Mouse (Mus musculus) brown adipose tissue, adult 24 weeks (tissue): Measurements from ENCODE around the gene Ankrd2. TPM values are rescaled to one million over a fixed set of nuclear protein-coding genes. Genes with fewer than 3 reads are reported as not detected.

ENCODE experiments used
- H3K27ac ChIP-seq: fragments of 200-500 bp; replicated peaks from 2 replicates; pipeline ENCODE4 v1.5.1; 2012; ENCODE audit warnings: low read depth, mild to moderate bottlenecking, low read length
- H3K4me1 ChIP-seq: fragments of 200-500 bp; 2 replicates; pipeline ENCODE4 v1.6.1; 2012; ENCODE audit warnings: low read length, mixed read lengths; ENCODE audit not compliant: control insufficient read depth, insufficient read depth, insufficient read length
- H3K4me3 ChIP-seq: fragments of 200-500 bp; 2 replicates; pipeline ENCODE4 v1.5.1; 2012; ENCODE audit warnings: low read depth, mild to moderate bottlenecking, low read length, moderate library complexity; ENCODE audit not compliant: insufficient read depth
- polyA plus RNA-seq: library from polyadenylated mRNA; stranded (reverse); fragments of >200 nt; gene quantifications from 2 replicates; pipeline ENCODE4 v1.2.4, GENCODE M21; 2012; ENCODE audit not compliant: missing spikeins, insufficient read depth, insufficient read length

Ankrd2 gene
- polyA plus RNA-seq, 1 experiment = 3.2 TPM

DNA sequence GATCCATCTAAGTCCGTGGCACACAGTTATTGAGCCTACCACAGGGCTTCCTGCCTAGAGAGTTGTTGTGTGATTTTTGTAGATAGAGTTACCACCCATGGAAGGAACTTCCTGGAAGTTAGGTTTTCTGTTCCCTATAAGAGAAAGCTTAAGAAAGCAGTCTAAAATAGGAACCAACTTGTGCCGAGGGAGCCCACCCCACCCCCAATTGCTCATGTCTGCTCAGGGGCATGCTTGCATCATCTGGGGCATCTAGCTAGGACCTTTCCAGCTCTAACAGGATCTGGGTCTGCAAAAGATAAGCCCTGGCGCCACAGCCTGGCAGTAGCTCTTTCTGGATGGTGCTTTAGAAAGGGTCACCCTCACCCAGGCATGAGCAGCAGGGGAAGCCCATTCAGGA, 30.2 kb upstream of the Ankrd2 start:
- Histone ChIP-seq H3K4me1 (peaks cover 42% of the 10 kb centered on the region), H3K4me3 (no peak overlapping the region), H3K27ac (peak overlapping the region; percentile 36; the same call in 1 of the 2 replicates)

DNA sequence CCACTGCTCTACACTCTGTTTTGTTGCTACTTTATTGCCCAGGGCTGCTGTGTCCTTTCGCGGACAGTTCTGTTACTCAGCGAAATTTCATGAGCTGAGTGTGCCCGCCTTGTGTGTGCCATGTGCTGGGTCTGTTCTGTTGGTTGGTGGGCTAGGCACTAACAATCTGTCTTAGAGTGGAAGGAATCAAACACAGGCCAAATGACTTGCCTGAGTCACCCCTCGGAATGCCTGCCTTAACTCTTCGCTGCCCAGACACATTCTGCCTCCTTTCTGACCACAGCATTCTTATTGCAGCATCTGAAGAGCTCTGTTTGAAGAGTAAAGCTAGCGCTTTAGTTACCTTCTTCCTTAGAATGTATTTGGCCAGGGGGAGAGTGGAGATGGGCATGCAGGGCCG, 29.2 kb upstream of the Ankrd2 start:
- Histone ChIP-seq H3K27ac (no peak overlapping the region), H3K4me3 (no peak overlapping the region), H3K4me1 (peaks cover 32% of the 10 kb centered on the region)

DNA sequence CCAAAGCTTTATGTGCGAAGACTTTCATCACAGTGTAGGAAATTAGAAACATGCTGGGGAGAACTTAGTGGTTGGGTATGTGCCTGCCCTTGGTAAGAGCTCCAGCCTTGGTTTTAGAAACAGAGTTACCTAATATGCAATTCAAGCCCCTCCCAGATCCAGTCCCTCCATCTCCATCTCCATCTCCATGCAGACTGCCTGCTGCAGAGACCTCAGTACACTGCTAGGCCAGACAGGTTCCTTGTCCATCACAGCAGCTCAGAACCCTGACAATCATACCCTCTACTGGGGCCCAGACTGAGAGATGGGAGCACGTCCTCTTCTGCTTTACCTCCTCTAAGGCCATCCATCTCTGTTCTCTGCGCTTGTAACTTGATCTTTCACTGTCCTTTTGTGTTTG, 27.2 kb upstream of the Ankrd2 start:
- Histone ChIP-seq H3K4me1 (peaks cover 30% of the 10 kb centered on the region), H3K4me3 (no peak overlapping the region), H3K27ac (peak overlapping the region; percentile 25)

DNA sequence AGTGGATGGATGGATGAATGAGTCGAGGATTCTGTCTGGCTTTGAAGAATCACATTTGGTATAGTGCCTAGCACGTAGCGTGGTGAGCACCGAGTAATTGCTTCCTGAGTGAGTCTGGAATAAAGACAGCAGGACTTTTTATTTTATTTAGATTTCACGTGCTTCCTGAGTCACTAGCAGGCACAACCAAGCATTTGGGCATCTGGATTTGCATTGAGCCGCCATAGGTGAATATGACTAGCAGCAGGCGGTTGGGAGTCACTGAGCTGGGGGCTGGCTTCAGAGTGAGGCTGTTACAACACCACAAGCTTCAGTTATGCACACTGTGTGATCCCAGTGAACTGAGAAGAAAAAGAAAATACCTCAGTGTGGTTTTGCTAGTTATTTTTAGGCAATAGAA, 26.7 kb upstream of the Ankrd2 start:
- peaks cover 30% of the 10 kb centered on the region for H3K4me1 ChIP-seq
- peak overlapping the region; percentile 25 for H3K27ac ChIP-seq
- no peak overlapping the region for H3K4me3 ChIP-seq

DNA sequence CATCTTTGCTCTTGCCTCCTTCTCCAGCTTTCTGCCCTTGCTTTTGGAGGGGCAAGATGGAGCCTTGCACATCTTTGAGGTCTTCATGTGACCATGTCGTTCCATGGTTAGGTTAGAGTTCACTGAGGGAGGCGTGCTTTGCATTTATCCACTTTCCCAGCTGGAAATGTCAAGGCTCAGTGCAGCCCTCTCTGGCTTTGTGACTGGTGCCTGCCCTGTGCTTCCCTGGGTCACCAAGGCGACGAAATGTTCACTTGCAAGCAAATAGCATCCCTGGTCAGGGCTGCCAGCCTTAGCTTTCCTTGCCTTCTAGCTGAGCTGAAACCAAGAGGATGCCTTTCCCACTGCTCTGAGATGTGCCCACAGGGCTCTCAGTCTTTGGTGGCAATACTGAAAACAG, 25.4 kb upstream of the Ankrd2 start:
- H3K4me1 ChIP-seq = peaks cover 22% of the 10 kb centered on the region
- no peak overlapping the region for H3K27ac ChIP-seq
- no peak overlapping the region for H3K4me3 ChIP-seq

DNA sequence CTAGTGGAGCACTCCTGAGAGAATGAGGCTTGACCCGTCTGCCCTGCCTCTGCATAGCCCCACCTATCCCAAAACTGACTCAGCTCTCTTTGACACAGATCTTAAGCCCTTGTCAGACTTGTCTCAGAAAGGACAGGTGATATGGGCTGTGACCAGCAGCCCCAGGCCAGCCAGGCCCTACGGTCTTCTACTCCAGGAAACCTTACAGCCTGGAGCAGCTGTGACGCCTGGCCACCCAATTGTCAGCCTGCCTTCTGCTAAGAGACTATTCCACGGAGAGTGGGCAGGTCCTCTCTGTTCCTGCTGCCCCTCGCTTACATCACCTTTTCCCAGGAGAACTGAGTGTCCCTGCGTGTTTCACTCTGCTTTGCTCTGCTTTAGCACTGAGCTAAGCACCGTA, 24.7 kb upstream of the Ankrd2 start:
- Histone ChIP-seq H3K4me3 (no peak overlapping the region), H3K27ac (no peak overlapping the region), H3K4me1 (peaks cover 19% of the 10 kb centered on the region)

DNA sequence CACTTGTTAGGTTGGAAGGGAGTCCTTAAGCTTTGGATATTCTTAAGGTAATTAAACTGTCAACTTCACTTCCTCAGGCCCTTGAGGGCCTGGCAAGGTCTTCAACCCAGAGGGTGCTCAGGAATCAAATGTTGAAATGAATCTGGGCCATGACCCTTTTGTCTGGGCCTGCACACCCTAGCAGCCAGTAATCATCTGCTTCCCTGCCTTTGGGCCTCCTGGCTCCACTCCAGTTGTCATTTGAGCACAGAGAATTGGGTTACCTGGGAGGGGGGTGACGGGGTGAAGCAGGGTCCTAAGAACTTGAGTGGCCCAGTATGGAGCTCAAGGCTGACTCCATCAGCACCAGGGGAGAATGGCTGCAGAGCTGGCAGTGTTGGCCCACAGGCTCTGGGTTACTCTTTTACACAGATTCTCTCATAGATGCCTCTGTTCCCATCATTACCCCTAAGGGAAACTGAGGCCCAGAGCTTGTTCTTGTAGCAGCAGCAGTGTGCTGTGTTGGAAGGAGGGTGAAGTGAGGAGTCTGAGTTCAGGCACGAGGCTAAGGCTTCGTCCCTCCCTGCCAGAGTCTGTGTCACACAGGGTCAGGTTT, 21.5 kb upstream of the Ankrd2 start:
- Histone ChIP-seq H3K27ac (no peak overlapping the region), H3K4me1 (peaks cover 24% of the 10 kb centered on the region), H3K4me3 (no peak overlapping the region)

DNA sequence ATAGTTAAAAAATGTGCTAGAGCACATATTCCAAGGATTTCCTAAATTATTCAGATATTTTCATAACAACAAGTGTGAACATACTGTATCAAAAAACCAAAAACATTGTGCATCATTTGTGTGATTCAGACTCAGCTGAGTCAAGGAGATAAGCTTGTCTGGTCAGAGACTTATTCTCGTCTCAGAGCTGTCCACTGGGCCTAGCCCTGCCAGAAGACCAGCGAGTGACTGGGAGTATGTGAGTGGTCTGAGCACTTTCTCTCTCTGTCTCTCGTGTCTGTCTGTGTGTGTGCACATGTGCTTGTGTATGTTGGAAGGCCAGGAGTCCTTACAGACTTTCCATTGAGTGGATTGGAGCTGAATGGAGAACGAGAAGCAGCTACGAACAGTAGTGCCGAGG, 20.8 kb upstream of the Ankrd2 start:
- Histone ChIP-seq H3K4me3 (no peak overlapping the region), H3K4me1 (peaks cover 24% of the 10 kb centered on the region), H3K27ac (no peak overlapping the region)

DNA sequence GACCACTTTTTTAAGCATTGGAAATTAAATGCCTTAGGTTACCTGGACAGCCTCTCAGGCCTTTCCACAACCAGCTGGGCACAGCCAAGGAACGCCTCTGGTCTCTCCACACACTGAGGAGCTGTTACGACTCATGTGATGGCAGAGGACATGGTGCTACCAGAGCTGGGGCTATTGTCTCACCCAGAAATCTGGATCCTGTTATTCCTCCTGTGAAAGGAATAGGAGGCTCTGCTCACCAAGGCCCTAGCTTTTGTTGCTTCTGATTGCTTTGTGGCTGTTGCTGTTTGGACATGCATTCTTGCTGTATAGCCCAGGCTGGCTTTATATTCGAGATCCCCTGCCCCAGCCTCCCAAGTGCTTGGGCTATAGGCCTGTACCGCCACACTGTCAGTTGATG, 19.5 kb upstream of the Ankrd2 start:
- Histone ChIP-seq H3K4me1 (peaks cover 24% of the 10 kb centered on the region), H3K27ac (peak overlapping the region; percentile 27), H3K4me3 (no peak overlapping the region)

DNA sequence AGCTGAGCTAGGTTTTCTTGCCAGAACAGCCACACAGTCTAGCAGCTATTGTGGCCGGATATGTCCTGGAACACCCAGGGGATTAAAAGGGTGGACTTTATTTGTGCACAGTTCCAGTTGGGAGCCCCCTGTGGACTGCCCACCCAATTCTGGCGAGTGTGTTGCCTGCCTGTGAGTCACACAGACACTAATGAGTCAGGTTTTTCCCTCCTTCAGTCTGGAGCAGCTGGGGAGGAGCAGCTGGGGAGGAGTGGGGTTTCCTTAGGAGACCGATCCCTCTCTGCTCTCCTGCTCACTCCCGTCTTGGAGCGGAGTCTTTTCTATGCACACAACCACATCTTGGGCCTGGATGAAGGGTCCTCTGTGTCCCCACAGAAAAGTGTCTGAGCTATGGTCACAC, 19.0 kb upstream of the Ankrd2 start:
- H3K4me3 ChIP-seq = no peak overlapping the region
- H3K27ac ChIP-seq = peak overlapping the region; percentile 79

DNA sequence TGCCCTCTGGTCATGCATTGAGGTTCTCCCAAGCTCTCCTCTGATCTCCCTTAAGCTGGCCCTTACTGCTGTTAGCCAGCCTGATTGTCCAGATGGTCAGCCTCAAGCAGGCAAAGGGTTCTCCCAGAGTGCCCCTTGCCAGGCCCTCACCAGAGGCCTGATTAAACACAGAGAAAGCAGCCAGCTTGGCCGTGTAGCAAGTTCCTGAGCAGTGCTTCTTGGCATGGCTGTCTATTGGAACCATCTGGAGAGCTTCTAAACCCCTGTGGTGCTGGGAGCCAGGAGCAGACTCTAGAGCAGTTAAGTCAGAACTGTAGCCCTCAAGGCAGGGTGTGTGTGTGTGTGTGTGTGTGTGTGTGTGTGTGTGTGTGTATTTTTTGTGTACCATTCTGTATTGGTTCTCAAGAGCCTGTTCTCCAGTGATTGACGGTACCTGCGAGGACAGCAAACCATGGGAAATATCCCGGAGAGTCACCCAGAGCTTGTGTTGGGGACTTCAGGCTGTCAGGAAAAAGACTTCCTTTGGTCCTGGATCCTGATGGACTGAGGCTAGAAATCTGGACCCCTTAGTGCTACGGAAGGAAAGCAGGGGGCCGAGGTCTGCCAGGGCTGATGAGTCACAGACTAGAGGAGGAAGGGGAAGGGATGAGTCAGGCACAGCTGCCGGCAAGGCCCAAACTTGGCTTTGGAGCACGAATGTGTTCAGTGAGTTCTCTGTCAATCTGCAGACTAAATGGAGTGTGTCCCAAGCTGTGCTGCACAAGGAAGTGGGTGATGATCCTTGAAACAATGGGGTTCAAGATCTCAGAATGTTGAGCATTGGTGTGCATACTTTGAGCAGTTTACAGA, 18.2 kb upstream of the Ankrd2 start:
- Histone ChIP-seq H3K4me1 (peaks cover 29% of the 10 kb centered on the region), H3K4me3 (no peak overlapping the region), H3K27ac (peak overlapping the region; percentile 79)

More for the DNA sequence above, 19.0 kb upstream of the Ankrd2 start:
- H3K4me1 ChIP-seq = peaks cover 24% of the 10 kb centered on the region

DNA sequence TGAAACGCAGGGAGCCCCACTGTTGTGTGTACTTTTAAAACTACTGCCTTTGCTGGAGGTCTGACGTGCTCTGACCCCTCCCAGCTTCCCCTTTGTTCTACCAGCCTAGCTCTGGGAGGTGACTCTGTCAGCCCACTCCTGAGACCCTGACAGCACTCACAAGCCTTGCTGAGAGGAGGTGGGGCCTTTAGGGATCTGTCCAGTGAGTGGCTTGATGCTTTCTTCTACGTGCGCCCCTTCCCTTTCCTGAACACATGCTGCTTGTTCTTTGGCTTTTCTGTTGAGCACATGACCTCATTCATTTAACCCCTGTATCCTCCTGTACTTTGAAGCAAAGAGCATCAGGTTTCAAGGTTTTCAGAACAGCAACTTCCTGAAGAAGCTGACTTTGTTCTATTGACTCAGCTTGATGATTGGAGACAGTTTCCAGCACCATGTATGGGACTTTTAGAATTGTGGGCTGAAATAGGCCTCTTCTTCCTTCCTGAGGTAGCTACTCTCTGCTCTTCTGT, 16.7 kb upstream of the Ankrd2 start:
- Histone ChIP-seq H3K4me1 (peaks cover 29% of the 10 kb centered on the region), H3K4me3 (no peak overlapping the region), H3K27ac (peak overlapping the region; percentile 79)

DNA sequence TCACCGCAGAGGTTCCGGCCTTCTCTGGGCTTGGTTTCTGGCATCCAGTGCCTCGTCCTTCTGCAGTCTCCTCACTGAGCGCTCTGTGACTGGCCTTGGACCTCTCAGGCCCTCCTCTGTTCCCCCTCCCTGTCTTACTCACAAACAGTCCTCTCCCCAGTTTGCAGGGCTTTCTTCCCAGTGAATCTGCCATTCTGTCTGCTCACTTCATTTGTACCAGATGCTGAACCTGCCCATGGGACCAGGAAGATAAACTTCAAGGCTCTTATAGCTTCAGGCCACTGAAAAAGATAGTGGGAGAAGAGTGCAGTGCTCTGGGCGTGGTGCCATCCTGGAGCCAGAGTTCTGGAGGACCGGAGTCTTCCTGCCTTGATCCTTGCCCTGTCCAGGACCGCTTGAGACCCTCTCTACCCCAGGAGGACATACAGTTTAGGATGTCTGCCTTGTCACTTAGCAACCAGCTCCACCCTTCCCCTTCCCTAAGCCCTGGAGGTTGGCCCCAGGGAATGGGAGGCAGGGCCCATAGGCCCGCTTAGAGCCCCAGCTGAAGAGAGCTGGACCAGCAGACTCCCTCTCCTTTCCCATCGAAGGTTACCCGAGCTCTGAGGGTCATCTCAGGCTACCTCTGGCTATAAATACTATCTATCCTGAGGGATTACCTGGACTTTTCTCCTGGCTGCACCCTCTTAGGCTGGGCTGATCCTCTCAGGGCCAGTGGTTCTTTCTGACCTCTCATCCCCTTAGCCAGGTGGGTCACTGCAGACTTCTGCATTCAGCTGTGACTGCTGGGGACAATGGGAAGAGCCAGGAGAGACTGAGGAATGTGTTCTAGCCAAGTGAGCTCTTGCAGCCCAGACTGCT, 13.9 kb upstream of the Ankrd2 start:
- peak overlapping the region; percentile 9 for H3K27ac ChIP-seq
- no peak overlapping the region for H3K4me3 ChIP-seq
- peaks cover 20% of the 10 kb centered on the region for H3K4me1 ChIP-seq

DNA sequence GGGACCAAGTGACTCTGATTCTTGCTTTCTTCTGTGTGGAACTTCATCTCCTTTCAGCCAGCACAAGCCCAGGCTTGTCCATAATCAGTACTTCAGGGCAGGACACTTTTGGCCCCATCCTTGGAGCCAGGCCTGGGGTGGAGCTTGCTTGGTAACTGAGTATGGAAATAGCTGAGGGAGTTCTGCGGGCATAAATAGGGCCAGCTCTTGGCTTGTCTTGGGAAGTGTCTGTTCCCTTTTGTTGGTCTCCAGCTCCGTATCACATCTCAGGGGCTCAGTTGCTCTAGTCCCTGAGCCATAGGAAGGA, 13.3 kb upstream of the Ankrd2 start:
- Histone ChIP-seq H3K4me3 (no peak overlapping the region), H3K27ac (0 out of 2 replicates have a peak overlapping the region, but pooled peaks have one; percentile 9), H3K4me1 (peaks cover 15% of the 10 kb centered on the region)

DNA sequence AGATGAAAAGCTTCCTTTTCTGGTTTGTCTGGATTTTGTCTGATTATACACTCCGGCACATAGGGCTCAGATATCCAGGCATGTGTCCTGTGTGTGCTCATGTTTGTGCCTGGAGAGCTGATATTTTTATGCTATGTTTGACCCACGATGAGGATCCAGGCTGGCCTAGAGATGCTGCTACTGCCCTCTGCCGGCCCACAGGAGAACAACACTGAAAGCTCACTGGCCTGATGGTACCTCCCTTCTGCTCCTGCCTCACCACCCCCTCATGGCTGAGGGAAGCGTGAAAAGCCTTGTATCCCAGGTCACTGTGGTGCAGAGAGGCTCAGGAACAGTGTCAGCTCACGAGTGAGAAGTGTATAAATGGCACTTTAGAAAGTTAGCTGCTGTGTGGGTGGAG, 9.6 kb upstream of the Ankrd2 start:
- Histone ChIP-seq H3K4me1 (peaks cover 5% of the 10 kb centered on the region; the same call in 1 of the 2 replicates), H3K4me3 (no peak overlapping the region), H3K27ac (no peak overlapping the region)
